Mouse (Mus musculus) layer of hippocampus, postnatal 25 days (tissue): ENCODE results near the gene Sept7. TPM values are rescaled to one million over a fixed set of nuclear protein-coding genes. Genes with fewer than 3 reads are reported as not detected.
A peak's percentile ranks its signal among the peaks of the same experiment; 100 is the strongest.
"Not testable (repeated sequence)": the region's sequence is repeated elsewhere in the genome, so short reads cannot be mapped to it uniquely, and the experiment has no call there.

ENCODE experiments used
- DNase-seq, 2 experiments: peaks; one replicate each; pipeline ENCODE4 v3.0.0; 2022; ENCODE audit warnings: mixed read lengths in 2 of 2, low spot score in 1 of 2; ENCODE audit errors: extremely low spot score in 1 of 2
- total RNA-seq, 2 experiments: library from RNA; stranded (reverse); gene quantifications; 2 replicates each; pipeline ENCODE4 v1.2.3; 2021

The Sept7 gene
- 100 to 1,000 TPM; 281 to 289 TPM for total RNA-seq

DNA sequence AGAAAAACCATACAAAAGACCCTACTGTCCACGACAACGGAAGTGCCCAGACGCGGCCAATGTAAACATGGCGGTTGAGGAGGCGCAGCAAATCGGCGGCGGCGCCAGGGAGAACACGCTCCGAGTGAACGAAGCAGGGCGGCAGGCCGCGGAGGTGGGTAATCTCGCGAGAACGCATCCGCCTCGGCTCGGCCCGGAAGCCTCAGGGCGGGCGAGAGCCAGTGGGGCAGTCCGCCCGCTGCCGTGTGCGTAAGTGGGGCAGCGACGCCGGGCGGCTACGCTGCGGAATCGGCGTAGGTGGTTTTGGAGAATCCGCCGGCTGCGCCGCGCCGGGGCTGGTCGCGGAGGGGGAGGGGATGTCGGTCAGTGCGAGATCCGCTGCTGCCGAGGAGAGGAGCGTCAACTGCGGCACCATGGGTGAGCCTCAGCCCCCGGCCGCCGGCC, at the start of gene Sept7:
Gene Sept7, plus strand, starts transcription at position 157 of the 444 bp plus-strand sequence.
- DNase-seq = peak; percentile 96 to 99

DNA sequence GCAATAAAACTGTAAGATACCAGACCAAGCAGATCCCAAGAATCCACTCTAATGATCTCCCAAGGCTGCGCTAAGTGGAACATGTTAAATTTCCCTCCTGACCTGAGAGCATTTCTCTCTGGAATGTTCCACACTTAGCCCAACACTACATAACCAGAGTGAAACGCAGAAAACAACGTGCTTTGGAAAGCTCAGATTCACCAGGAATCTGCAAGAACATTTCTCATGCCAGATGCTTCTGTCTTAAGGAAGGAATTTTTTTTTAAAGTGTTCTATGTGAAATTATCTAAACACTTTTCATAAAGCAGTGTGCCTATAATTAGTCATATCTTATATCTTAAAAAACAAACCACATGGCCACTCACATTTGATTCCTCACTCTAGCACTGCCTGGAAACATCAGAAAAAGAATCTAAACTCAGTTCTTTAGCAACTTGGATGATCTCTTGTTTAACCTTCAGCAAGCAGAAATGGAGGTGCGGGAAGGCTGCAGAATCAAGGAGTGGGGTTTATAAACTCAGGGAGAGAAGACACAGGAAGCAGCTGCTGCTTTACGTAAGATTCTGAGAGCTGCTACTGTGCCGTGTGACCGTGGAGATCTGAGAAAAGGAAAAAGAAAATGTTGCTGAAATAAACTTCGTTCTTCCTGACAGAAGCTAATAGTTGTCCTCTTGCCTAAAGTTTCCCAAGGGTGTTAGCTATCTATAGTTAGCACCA, 44.0 kb upstream of the Sept7 start:
- no peak for DNase-seq

DNA sequence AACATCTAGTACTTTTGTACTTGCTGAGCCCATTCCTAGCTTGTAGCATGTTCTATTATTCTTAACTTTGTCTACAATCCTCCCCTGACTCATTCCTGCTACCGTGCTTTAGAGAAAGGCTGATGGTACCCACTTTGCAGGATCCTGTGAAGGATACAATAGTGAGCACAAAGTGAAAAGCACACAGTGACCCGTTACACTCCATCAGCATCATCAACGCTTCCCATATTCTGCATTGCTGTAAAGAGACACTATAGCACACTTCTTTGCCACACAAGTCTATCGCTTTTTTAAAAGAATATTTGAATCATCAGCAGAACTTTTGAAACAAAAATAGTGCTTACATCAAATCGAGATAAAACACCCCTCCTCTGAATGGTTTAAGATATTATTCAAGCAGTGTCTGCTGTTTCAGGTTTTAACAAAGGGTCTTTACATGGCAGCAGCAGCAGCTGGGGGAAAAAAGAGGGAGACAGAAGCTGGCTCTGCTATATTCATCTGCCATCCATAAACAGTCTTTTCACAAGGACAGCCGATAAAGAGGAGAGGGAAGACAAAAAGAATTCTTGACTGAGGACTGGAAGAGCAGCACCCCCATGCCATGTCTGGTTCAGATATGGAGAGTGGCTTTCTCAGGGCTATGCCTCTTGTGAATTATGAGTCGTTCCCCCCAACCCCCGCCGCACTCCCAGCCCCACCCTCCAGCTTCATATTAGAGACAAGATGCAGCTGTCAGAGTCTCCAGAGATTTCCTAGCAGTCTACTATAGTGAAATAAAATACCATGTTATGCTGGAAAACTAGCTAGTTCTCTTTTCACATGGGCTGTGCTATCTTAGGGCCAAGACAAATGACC, 39.7 kb upstream of the Sept7 start:
- DNase-seq = no peak

DNA sequence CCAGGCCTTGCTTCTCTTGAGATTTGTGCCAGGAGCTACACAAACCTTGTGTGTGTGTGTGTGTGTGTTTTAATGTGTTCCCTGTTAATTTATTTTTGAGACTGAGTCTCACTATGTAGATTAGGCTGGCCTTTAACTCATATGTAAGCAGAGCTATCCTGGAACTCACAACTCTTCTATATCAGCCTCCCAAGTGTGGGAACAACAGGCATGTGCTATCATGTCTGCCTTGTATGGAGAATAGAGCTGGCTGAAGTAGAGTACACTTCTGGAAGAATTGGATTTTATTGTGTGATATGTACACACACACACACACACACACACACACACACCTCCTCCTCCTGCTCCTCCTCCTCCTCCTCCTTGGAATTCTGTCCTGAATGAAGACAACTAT, 39.1 kb upstream of the Sept7 start:
- no peak for DNase-seq

DNA sequence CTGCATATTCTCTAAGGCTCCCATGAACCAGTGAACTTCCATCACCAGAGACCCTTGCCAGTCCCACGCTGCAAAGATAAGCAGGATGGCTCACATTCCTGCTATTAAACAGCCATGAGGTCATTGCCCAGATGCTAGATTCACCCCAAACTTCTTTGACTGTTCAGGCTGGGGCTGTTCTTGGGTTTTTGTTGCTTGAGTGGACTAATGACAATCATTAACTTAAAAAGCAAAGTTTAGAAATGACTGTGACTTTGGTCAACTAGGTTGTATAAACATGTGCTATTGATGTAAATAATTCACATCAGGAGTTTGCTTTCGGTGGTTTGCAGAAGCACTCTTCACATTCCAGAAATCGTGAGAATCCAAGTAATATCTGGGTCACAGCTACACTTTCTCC, 36.8 kb upstream of the Sept7 start:
- DNase-seq = no peak

DNA sequence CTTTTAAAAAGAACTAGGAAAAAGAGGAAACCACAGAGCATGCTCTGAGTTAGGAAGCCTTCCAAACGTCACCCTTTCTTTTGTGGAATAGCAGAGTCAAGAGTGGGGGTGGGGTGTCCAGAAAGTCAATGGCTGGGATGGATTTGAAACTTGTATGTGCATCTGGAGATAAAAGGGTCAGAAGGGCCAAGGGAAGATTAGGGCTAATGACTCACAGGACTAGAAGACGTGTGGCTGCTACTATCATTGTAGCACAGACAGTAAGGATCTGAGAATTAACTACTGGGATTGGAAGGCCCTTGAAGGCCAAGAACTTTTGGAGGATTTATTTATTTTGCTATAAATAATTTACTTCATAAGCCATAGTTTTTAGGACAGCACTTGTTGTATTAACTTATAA, 36.0 kb upstream of the Sept7 start:
- DNase-seq = no peak

DNA sequence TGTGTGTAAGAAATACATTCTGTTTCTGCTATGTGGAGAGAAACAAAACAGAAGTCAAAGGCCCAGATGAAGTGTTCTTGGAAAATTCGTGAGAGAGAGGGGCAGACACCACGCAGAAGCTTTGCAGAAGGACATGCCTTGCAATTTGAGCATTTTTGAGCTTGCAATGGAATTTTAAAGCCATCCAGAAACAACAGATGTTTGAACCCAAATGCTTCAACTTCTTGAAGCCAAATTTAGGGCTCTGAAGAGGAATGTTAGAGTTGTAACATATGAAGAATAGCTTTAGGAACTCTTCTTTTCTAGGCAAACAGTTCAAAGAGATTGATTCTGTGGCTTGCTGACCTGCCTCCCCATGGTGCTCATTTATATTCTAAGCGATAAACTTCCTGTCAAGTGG, 33.3 kb upstream of the Sept7 start:
- DNase-seq = no peak

DNA sequence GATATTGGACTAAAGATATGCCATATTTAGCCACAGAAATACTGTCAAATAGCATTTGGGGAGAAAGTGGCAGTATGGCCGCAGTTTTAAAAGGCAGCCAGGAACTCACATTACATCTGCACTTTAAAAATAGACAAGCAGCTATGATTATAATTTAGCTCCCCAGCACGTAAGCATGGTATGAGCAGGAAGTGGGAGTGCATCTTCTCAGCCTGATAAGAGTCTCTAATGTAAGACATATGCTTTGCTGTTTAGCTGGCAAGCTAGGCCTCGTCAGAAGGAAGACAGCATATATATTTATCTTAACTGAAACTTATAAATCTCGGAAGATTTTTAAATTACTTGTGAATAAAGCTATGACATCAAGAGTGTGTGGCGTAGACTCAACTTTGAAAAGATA, 32.4 kb upstream of the Sept7 start:
- DNase-seq = no peak

DNA sequence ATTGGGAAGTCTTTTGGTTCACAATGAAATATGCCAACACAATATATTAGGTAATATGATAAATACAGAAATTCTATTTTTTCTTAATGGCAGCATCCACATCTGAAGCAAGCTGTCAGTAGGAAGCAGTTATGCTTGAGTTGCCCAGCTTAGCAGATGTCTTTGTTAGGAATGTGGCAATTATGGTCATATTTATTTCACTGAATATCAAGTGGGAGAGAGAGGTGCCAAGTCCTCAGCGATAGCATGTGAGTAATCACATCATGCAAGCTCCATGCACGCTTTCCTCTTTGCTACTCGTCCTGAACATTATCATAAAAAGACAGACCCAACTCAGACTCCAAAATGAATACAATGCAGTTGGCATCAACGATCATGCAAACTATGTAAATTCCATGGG, 27.3 kb upstream of the Sept7 start:
- no peak for DNase-seq

DNA sequence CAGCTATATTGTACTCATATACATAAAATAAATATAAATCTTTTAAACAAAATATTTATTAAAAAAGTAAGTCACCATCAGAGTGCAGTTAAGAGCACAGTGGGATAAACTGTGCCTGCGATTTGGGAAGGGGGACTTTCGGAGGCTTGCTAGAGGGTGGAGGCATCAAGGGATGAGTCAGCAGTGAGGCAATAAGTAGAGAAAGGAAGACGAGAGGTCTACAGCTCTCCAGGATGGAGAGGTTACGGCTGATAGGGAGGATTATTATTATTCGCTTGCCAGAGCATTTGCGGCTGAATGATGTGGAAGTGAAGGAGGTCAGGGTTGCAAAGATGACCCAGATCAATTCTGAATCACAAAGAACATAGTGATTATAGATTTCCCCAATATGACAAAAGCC, 22.5 kb upstream of the Sept7 start:
- no peak for DNase-seq

DNA sequence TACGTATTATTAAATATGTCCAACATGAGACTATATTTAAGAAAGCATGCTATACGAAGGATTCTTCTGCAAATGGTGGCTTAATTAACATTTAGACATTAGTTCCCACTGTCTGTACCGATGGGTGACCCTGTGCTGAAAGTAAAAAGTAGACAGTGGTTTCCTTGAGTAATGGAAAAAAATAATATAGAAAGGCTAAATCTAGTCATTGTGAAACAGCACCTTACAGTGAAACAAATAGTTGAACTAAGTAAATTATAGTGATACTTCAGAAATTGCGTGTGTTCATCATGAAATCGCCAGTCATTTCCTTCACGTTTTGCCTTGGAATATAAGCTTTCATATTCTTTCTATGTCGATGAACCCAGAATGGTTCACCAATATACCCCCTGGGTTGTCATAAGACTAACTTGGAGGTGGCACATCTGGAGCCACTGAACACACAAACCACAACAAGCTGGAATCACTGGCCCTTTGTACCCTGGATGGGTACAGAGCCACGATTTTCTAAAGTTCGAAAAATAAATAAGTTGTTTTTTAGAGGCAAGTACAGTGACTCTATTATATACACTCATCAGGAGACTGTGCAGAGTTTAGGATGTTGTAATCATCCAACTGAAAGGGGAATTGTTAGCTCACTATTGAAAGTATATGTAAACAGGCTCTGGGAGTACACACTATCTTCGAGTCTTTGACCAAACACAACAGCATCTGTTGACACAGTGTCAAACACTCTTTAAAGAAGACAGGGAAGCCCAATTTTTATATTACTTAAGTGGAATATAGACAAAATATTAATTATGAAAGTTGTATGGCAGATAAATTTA, 21.8 kb upstream of the Sept7 start:
- no peak for DNase-seq

DNA sequence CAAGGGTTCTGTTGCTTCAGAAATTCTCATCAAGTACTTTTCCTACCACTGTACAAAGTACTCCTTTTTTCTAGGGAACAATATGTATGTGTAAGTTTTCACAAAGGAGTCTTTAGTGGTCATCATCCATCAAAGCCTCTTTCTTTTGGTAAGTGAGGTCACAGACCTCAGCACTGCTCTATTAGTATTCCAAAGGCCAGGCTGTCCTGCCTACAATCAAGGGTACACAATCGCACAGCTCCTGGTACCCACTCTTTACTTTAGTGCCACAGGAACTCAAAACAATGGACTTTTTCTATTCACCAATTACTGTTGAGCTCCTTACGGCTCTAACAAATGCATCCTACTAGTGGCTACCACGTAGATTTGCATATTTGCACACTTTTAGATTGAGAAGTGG, 11.2 kb upstream of the Sept7 start:
- DNase-seq = no peak

DNA sequence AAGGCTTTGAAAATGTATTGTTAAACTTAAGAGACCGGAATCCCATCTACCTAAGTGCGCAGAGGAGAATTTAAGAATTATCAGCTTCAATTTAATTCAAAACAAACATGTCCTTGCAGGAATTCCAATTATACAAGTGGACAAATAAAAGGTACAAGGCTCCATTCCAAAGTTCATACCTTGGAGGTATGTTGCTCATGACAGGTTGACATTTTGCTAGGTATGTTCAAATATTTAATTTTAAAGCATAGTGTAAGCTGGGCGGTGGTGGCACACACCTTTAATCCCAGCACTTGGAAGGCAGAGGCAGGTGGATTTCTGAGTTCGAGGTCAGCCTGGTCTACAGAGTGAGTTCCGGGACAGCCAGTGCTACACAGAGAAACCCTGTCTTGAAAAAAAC, 10.5 kb upstream of the Sept7 start:
- DNase-seq = not testable (repeated sequence)

DNA sequence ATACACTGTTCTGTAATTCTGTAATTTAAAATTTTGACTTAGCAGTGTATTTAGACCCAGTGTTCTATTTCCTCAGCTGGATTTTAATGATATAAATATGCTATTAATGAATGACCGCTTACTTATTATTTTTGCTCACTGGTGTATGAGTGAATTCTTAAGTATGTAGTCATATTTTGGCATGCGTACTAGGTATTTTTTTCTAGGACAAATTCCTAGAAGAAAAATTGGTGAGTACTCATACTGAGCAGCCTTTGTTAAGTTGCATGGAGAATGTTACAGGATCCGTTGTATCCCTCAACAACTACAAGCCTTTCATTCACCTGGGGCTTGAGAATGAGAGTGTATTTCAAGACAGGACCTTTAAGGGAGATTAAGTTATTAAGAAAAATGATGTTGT, 10.0 kb upstream of the Sept7 start:
- no peak for DNase-seq

DNA sequence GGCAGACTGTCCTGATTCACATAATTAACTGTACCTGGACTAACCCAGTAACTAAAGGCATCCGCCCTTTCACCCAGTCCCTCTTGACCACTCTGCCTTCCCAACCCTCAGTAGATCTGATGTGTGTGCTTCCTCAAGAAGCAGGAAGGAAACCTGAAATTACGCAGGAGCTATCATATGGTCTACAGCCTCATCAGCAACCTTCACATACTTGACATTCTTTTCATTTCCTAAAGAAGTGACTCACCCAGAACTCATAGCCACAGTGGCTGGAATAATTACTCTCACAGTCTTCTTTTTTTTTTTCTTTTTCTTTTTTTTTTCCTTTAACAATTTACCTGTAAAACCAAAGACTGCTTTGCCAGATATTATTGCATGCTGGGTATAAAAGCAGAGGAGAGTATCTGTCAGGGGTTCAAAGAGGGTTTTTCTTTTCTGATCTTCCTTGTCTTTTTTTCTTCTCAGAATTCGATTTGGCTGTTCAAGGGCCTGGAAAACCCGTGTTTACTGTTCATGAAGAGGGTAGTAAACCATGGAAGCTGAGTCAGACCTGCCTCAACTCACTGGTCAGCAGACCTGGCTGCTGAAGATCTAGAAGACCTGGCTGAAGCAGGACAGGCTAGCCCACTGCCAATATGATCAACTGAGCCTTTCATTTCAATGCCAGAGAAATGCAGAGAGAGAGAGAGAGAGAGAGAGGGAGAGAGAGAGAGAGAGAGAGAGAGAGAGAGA, 8.1 kb upstream of the Sept7 start:
- no peak for DNase-seq

DNA sequence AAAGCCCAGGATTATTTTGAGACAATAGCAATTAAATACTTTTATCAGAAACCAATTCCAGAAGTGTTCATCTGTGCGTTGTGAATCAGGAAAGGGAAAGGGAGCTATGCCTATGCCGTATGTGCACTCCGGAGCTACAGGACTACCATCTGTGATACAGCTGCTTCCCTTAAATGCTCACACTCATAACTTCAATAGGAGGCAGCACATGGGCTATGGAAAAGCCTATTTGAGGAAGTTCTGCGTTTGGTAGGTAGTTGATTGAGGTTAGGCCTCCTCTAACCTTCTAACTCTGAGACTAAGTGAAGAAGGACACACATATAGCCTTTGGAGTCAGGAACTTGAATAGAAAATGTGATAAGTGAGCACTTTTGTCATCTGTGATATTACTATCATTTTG, 7.1 kb upstream of the Sept7 start:
- DNase-seq = no peak

DNA sequence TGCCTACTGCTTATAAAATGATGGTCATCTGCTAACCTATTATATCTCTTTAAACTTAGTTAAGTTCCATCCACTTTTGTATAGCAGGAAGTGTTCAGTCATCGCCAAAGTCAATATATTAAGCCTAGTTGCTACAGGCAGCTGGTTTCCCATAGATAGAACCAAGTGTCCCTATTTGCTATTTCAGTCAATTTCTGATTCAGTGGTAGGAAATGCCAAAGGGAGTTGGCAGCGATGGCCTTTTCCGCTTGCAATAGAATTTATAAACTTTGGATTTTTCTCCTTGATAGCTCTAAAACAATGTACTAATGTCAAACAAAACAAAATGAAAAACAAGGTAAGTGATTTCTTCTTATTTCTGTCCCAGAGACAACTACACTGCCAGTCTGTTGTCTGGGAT, 5.7 kb upstream of the Sept7 start:
- no peak for DNase-seq

DNA sequence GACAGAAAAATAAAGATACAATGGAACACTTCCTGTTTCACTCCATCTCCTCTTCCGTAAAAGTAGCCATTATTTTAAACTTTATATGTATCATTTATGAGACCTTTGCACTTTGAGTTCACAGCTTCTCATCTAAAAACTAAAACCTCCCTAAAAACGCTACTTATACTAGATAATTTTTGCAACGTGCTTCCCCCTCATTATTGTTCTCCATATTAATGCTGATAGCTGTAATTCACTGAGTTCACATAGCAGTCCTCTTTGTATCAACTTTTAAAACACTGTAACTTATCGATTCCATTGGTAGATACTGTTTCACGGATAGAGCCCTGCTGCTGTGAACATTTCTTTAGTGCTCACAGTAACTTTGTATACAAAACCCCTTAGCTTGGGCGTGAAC, 1.1 kb upstream of the Sept7 start:
- DNase-seq = no peak

DNA sequence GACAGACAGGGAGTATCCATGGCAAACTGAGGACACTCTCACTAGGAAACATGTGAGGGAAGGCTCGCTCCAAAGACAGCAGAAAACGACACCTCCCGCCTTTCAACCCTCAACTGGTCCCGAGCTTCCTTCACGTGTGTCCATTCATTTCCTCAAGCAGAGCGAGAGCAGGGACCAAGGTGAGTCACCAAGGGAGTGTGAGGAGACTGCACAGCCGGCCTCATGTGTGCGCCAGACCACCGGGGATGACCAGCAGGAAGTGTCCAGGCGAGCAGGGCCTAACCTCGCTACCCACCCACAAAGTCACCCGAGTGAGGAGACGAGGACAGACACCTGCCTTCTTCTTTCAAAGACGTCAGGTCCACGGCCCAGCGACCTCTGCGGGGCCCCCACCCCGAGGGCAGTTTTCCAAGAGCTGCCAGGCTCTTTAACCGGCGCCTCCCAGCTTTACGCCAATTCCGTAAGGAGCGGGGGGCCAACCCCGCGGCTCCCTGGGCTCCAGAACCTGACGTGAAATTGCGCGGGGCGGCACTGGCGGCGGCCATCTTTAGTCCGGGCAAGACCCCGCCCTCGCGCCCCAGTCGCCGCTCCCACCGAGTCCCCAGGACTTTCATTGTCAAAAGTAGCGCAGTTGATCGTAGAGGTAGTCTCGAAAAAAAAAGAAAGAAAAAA, 492 bp upstream of the Sept7 start:
- peak; percentile 83 to 89 for DNase-seq
